Comparison of ENCODE assay signal across 25 mouse cellular contexts in the genomic region with DNA sequence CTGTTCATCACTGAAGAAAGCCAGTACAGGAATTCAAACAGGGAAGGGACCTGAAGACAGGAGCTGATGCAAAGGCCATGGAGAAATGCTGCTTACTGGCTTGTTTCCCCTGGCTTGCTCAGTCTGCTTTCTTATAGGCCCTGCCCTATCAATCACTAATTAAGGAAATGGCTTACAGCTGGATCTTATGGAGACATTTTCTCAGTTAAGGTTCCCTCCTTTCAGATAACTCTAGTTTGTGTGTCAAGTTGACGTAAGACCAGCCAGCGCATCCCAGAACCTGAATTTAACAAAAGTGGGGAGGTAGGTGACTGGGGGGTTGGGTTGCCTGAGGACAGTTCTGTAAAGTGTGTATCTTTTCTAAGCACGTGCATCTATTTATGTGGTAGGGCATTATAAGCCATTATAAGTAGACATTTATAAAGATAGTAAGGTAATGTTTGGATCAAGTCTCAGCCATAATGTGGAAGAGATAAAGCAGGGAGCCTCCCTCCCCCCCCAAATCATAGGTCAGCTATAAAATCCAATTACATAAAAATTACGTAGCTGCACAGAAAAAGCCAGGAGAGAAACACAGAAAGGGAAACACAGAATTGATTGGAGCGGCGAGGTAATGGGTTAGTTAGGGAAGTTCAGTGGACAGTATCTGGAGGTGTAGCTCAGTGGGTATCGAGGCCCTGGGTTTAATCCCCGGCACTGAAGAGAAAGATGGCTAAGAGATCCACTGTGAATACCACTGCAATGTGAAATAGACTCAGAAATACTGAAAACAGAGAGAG.
"Had no signal": no experiment of that assay in that cellular context is flagged by ENCODE, and none has a peak within 500 bp of the region (broad histone marks: within the 10 kb centered on the region; RNA-seq: fewer than 3 reads in every experiment).

No protein-coding gene starts in this region.

- ATAC-seq: forebrain, embryonic 13.5 days; forebrain, embryonic 14.5 days; forebrain, embryonic 15.5 days; forebrain, embryonic 16.5 days; forebrain, postnatal 0 days had no signal

- DNase-seq: cerebellum, adult 9-10 months; cerebellum, adult 9-11 months; cerebellum, postnatal 10 days; cerebellum, postnatal 14 days; cerebellum, postnatal 25 days; cerebellum, postnatal 36 days; forebrain, postnatal 0 days; gastrocnemius, adult 2 months; gastrocnemius, postnatal 10 days; gastrocnemius, postnatal 14 days; gastrocnemius, postnatal 25 days; gastrocnemius, postnatal 36 days; heart, adult 11 months; heart, adult 18-20 months had no signal

- H3K4me1 ChIP-seq: forebrain, embryonic 13.5 days; forebrain, embryonic 15.5 days had no signal

- H3K27me3 ChIP-seq: embryonic facial prominence, embryonic 12.5 days; embryonic facial prominence, embryonic 13.5 days; embryonic facial prominence, embryonic 15.5 days; forebrain, embryonic 13.5 days; forebrain, embryonic 15.5 days had no signal

- H3K36me3 ChIP-seq: embryonic facial prominence, embryonic 10.5 days; embryonic facial prominence, embryonic 12.5 days; embryonic facial prominence, embryonic 13.5 days; embryonic facial prominence, embryonic 15.5 days; forebrain, embryonic 10.5 days; forebrain, embryonic 12.5 days; forebrain, embryonic 15.5 days had no signal

- H3K9me3 ChIP-seq: embryonic facial prominence, embryonic 10.5 days; embryonic facial prominence, embryonic 12.5 days; embryonic facial prominence, embryonic 13.5 days; embryonic facial prominence, embryonic 15.5 days; forebrain, embryonic 10.5 days; forebrain, embryonic 12.5 days; forebrain, embryonic 13.5 days; forebrain, embryonic 15.5 days had no signal

- H3K4me2 ChIP-seq: embryonic facial prominence, embryonic 12.5 days; embryonic facial prominence, embryonic 13.5 days; embryonic facial prominence, embryonic 15.5 days; forebrain, embryonic 12.5 days; forebrain, embryonic 13.5 days; forebrain, embryonic 15.5 days had no signal

- H3K9ac ChIP-seq: embryonic facial prominence, embryonic 12.5 days; embryonic facial prominence, embryonic 13.5 days; embryonic facial prominence, embryonic 15.5 days; forebrain, embryonic 12.5 days; forebrain, embryonic 13.5 days; forebrain, embryonic 15.5 days; forebrain, postnatal 0 days had no signal

- H3K4me3 ChIP-seq: embryonic facial prominence, embryonic 10.5 days; embryonic facial prominence, embryonic 12.5 days; embryonic facial prominence, embryonic 13.5 days; embryonic facial prominence, embryonic 15.5 days; erythroblast, embryonic 14.5 days; forebrain, embryonic 10.5 days; forebrain, embryonic 12.5 days; forebrain, embryonic 13.5 days; forebrain, embryonic 15.5 days; gastrocnemius, adult 2 months had no signal

- H3K27ac ChIP-seq: embryonic facial prominence, embryonic 12.5 days; embryonic facial prominence, embryonic 13.5 days; forebrain, embryonic 12.5 days; forebrain, embryonic 13.5 days; forebrain, embryonic 15.5 days; gastrocnemius, adult 2 months had no signal
